Mouse (Mus musculus) heart, postnatal 14 days (tissue): ENCODE measurements around the gene Fam214a. TPM values are rescaled to one million over a fixed set of nuclear protein-coding genes. Genes with fewer than 3 reads are reported as not detected.
"Not testable (repeated sequence)": the region's sequence is repeated elsewhere in the genome, so short reads cannot be mapped to it uniquely, and the experiment has no call there.

Experiments used
- DNase-seq, 2 experiments: peaks; one replicate each; pipeline ENCODE4 v3.0.0; 2021 to 2022
- intact Hi-C: fragments of 180-260 bp; cut with DNase I; formaldehyde crosslinking; loops from one replicate; pipeline ENCODE4 v1.15.1; 2025
- total RNA-seq, 2 experiments: library from RNA; stranded (reverse); gene quantifications; 2 replicates each; pipeline ENCODE4 v1.2.3; 2021

The Fam214a gene
- total RNA-seq, 2 experiments from 2014 or later: 26.7 to 36.3 TPM

GRCm38 (mm10) chr9:74975416-74975815, 22.7 kb downstream of the Fam214a start:
- DNase-seq: no peak
- intact Hi-C loops: loop anchor here (10.0 kb wide), 1 partner anchor 429 kb away; no protein-coding TSS in a partner anchor

DNA sequence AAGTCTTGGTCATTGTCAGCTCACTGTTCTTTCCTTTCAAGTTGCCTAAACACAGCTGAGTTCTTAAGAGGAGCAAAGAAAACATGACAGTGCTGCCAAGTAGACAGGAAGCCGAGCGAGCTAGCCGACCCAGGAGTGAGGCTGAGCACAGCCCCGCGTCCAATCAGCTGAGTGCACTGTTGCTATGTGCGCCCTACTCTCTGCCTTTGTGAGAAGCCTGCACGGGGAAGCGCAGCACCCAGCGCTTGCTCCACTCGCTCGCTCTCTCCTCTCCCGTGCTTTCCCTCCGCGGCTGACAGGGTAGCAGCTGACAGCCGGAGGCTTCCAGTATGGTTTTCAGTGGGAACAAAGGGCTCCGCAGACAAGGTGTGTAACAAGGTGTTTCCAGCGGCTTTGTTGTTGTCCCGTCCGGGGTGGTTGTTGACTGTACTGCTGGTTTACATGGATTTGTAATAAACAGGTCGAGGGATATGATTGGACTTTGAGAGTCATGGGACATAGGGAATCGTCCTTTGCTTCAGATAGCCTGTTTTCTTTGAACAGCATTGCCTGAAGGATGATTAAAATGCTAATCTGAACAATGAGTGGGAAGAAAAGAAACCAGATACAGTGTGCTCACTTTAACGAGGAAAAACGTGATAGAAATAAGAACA, 23.4 kb downstream of the Fam214a start:
- intact Hi-C loops: loop anchor here (10.0 kb wide), 1 partner anchor 429 kb away; no protein-coding TSS in a partner anchor

DNA sequence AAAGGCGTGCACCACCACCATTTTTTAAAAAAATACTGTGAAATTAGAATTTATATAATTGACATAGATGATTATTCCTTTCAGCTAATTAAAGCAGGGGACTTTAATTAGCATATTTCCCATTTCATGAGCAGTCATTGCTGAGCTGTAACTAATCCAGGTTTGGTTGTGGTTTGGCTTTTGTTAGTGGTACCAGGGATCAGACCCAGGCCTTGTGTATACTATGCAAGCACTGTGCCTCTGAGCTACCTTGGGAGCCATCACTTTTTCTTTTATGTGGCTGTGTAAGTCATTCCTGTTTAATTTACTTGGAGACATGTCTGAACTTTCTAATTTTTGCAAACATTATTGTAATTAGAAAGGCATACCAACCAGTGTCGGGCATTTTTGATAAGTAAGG, 24.6 kb downstream of the Fam214a start:
- no peak for DNase-seq
- intact Hi-C loops: loop anchor here (10.0 kb wide), 1 partner anchor 428 kb away; no protein-coding TSS in a partner anchor

More for the DNA sequence above, 23.4 kb downstream of the Fam214a start:
- DNase-seq: peak; percentile 88 to 89

GRCm38 (mm10) chr9:74977962-74978361, 25.3 kb downstream of the Fam214a start:
- no peak for DNase-seq
- intact Hi-C loops: loop anchor here (10.0 kb wide), 1 partner anchor 427 kb away; no protein-coding TSS in a partner anchor

DNA sequence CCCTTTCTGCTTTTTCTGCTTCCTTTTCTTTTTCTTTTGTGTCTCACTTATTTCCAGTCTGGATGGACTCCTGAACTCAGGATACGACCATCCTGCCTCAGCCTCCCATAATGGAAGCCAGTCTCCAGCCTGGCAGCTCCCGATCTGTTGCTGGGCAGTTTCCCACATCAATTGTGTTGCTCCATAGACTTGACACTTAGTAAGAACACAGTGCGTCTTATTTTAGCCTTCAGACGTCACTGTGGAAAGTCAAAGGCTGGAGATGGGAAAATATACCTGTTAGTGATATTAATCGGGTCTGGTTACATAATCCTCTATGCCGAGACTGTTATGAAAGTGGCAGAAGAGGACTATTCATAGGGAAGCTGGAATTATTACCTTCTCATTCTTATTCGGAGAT, 26.2 kb downstream of the Fam214a start:
- intact Hi-C loops: loop anchor here (10.0 kb wide), 1 partner anchor 426 kb away; no protein-coding TSS in a partner anchor
- DNase-seq: no peak

DNA sequence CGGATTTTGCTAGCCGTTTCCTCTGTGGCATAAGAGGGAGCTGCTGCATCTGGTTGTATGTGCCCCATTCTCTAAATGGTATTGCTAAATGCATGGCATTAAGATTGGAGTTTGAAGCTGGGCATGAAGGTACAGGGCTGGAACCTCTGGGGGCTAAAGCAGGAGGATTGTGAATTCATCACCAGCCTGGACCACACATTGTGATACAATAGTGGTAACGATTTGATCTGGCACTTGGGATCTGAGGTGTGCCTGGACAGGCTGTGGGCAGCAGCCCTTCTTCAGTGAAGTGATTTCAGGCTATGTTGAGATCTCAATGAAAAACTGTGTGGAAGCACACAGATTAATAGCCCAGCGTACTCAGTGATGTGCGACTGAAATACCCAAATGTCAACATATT, 26.7 kb downstream of the Fam214a start:
- intact Hi-C loops: loop anchor here (10.0 kb wide), 1 partner anchor 425 kb away; no protein-coding TSS in a partner anchor
- no peak for DNase-seq

- no peak for DNase-seq
- intact Hi-C loops: loop anchor here (10.0 kb wide), 1 partner anchor 425 kb away; no protein-coding TSS in a partner anchor
Measured at GRCm38 (mm10) chr9:74979866-74980265, 27.2 kb downstream of the Fam214a start.

DNA sequence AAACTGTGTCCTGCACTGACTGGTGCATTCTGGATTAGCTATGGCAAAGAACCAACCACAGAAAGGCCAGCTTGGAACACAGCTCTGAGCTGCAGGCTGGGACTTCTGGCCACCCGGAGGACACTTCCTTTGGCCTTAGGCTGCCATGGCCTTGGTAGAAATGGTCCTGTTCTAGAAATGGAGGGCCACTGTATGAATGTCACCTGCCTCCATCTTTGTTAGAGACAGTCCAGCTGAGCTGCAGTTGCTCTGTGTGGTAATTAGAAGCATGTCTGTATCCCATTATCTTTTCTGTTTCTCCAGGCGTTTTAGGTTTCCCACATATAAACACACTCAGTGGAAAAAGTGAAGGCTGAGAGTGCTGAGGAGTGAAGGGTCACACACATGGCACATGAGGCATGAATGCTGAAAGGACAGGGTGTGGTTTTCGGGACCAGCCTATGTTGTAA, 29.0 kb downstream of the Fam214a start:
- intact Hi-C loops: loop anchor here (2.0 kb wide), 1 partner anchor 19 kb away; no protein-coding TSS in a partner anchor
- no peak for DNase-seq

DNA sequence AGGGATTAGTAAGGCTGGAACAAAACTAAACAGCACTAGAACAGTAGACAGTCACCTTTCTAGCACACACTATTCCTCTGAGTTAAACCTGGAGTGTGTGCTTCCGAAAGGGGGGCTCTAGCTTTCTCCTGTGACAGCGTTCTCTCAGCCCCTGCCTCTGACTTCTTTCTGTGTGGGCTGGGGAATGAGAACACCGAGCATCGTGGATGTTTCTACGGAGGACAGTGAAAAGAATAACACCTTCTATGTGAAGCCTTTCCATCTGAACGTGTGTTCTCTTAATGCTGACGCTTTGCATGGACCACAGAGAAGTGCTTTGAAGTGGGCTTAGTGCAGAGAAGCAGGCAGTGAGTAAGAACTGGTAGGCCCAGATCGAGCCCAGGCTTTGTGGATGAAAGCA, 29.5 kb downstream of the Fam214a start:
- intact Hi-C loops: loop anchor here (2.0 kb wide), 1 partner anchor 19 kb away; no protein-coding TSS in a partner anchor
- DNase-seq: no peak

DNA sequence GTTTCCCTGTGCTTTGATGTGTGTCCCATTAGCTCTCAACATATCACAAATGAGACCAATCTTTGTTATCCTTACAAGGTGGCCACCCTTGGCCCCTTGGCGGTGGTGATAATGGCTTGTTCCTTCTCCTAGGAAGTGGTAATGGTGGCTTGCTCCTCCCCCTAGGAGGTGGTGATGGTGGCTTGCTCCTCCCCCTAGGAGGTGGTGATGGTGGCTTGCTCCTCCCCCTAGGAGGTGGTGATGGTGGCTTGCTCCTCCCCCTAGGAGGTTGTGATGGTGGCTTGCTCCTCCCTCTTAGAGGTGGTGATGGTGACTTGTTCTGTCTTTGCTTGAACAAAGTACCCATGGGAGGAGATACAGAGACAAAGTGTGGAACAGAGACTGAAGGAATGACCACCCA, 30.0 kb downstream of the Fam214a start:
- not testable (repeated sequence) for DNase-seq
- intact Hi-C loops: loop anchor here (2.0 kb wide), 1 partner anchor 18 kb away; no protein-coding TSS in a partner anchor

DNA sequence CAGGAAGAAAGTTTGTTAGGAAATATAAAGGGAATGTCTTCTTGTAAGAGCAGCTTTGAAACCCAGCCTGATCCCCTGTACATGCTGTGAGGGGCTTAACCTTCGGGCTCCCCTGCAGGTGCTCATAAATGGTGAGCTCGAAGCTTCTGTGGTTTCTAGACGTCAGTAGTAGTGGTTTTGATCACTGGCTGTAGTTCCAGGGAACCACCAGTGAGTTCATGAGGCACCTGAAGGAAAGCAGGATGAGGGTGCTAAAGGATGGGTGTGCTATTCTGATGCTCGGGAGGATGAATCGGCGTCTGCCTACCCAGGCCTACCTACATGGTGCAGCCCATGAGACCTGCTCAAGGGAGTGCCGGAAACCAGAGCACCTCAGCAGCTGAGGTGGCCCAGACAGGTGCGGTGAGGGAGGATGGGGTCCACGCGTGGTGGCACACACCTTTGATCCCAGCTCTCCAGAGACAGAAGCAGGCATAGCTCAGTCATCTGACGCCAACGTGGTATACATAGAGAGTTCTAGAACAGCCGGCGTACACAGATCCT, 32.6 kb downstream of the Fam214a start:
- DNase-seq: no peak
- intact Hi-C loops: no loop called here

DNA sequence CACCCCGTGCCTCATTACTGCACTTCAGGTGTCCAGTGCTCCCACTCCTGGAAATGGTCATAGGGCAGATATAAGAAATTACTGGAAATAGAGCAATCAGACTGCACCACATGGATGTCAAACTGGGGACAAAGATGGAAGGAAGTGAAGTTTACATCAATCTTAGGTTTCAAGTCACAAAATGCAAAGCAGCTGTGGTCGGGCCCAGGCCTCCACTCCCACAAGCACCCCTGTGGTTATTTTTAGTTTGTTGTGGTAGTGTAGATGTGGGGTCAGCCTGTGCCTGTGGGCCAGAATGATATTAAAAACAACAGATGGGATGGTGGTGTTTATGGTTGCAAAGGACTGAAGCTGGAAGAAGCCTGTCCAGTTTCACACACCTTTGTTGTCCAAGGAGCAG, 33.1 kb downstream of the Fam214a start:
- no peak for DNase-seq
- intact Hi-C loops: no loop called here

DNA sequence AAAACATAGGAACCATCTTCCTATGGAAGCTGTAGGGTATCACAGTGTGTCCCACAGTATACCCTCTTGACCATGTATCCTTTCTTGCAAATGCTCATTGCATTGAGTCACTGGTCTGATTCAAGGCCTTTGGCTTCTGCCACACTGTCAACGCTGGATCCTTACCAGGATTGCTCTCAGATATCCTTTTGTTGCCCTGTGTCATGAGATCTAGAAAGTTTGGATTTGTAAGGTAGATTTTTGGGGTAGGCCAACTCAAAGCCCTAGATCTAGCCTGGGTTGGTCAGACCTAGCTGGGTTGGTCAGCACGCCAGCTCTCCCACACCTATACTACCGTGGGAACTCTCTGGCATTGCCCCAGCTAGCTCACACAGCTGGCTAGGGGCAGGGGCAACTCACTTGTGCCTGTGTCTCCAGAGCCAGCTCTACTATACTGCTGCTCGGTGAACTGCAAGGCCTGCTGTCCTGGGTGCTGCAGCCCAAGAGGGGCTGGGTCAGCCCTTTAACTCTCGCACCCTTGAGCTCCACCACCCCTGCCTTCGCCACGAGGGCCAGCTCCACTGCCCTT, 36.3 kb downstream of the Fam214a start:
- DNase-seq: no peak
- intact Hi-C loops: no loop called here

DNA sequence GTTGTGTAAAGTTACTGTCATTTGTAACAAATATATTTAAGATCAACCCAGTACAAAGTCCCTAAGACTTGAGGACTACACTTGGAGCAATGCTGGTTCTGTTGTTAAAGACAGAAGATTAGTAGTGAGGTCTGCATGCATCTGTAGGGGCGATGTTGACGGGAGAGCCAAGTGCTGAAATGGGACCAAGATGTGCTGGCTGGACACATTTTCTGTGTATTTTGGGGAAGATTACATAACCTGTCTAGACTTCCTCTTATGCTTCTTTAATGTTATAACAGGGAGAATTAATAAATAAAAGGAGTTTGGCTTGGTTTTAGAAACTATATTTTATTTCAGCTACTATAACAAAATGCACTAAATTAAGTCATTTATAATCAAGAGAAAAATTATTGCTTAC, 37.3 kb downstream of the Fam214a start:
- intact Hi-C loops: no loop called here

GRCm38 (mm10) chr9:74994611-74995257, 42.0 kb downstream of the Fam214a start:
- intact Hi-C loops: no loop called here
- DNase-seq: no peak

More for the DNA sequence above, 37.3 kb downstream of the Fam214a start:
- DNase-seq: no peak

- DNase-seq: no peak
- intact Hi-C loops: no loop called here
Measured at GRCm38 (mm10) chr9:74996349-74996748, 43.7 kb downstream of the Fam214a start.

- intact Hi-C loops: no loop called here
- DNase-seq: no peak
Measured at GRCm38 (mm10) chr9:74997976-74998375, 45.3 kb downstream of the Fam214a start.

- intact Hi-C loops: loop anchor here (2.0 to 10.0 kb wide), 3 partner anchors 18 to 96 kb away; partner anchors contain the start of gene Fam214a
Measured at GRCm38 (mm10) chr9:75001006-75001405, 48.3 kb downstream of the Fam214a start.

GRCm38 (mm10) chr9:75001611-75002204, 49.0 kb downstream of the Fam214a start:
- intact Hi-C loops: loop anchor here (2.0 to 10.0 kb wide), 3 partner anchors 19 to 97 kb away; partner anchors contain the start of gene Fam214a

More at GRCm38 (mm10) chr9:75001006-75001405, 48.3 kb downstream of the Fam214a start:
- no peak for DNase-seq

DNA sequence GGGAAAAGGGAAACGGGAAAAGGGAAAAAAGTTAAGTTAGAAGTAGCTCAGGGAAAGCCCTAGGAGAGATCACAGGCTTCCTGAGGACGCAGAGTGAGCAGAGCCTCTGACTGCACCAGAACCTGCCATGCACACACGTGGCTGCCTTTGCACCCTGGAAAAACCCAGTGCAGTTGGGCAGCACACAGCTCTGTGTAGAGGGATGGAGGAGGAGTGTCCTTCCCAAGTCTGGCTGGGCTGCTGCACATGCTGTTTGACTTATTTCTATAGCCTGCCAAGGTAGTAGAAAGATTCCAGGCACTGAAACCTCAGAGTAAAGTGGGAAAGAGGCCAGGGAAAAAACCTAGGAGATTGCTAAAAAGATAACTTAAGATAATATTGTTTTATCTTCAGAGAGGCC, 49.6 kb downstream of the Fam214a start:
- intact Hi-C loops: loop anchor here (10.0 kb wide), 1 partner anchor 97 kb away; no protein-coding TSS in a partner anchor
- DNase-seq: no peak

More at GRCm38 (mm10) chr9:75001611-75002204, 49.0 kb downstream of the Fam214a start:
- DNase-seq: peak; percentile 70 to 72
